Mouse (Mus musculus): ENCODE data around the gene Cmtm8.

Cmtm8 gene

GRCm38 (mm10) chr9:114785432-114786125 lies 58.4 kb downstream of the Cmtm8 start:
- peak; percentile 43 to 63 for DNase-seq

GRCm38 (mm10) chr9:114781526-114782212 lies 62.3 kb downstream of the Cmtm8 start, which contains the start of gene Cmtm7:
Cmtm7 (minus strand) TSS chr9:114781856.
- DNase-seq, result peak; percentile 88 to 92

- DNase-seq, result peak; percentile 67 to 76
Measured at GRCm38 (mm10) chr9:114780746-114781525, 63.0 kb downstream of the Cmtm8 start.

GRCm38 (mm10) chr9:114779984-114780745 lies 63.8 kb downstream of the Cmtm8 start:
- DNase-seq, result peak; percentile 25 to 39

GRCm38 (mm10) chr9:114778877-114779276 lies 65.1 kb downstream of the Cmtm8 start:
- DNase-seq, result no peak

- no peak for DNase-seq
Measured at GRCm38 (mm10) chr9:114778047-114778390, 65.9 kb downstream of the Cmtm8 start.

- DNase-seq, result no peak
Measured at GRCm38 (mm10) chr9:114777178-114778046, 66.5 kb downstream of the Cmtm8 start.

GRCm38 (mm10) chr9:114776361-114776760 lies 67.6 kb downstream of the Cmtm8 start:
- DNase-seq, result no peak

- DNase-seq, result peak in 1 of 2 experiments; percentile 40
Measured at GRCm38 (mm10) chr9:114775272-114775671, 68.7 kb downstream of the Cmtm8 start.

- DNase-seq, result no peak
Measured at GRCm38 (mm10) chr9:114774629-114775028, 69.3 kb downstream of the Cmtm8 start.

GRCm38 (mm10) chr9:114771565-114771964 lies 72.4 kb downstream of the Cmtm8 start:
- DNase-seq, result no peak

- DNase-seq, result no peak
Measured at GRCm38 (mm10) chr9:114770224-114770623, 73.7 kb downstream of the Cmtm8 start.

GRCm38 (mm10) chr9:114768066-114768465 lies 75.9 kb downstream of the Cmtm8 start:
- peak; percentile 37 to 51 for DNase-seq

GRCm38 (mm10) chr9:114767507-114767906 lies 76.4 kb downstream of the Cmtm8 start:
- DNase-seq, result peak in 1 of 2 experiments; percentile 36

- DNase-seq, result peak; percentile 67 to 78
Measured at GRCm38 (mm10) chr9:114767030-114767429, 76.9 kb downstream of the Cmtm8 start.

- DNase-seq, result peak; percentile 77 to 82
Measured at GRCm38 (mm10) chr9:114763341-114763740, 80.6 kb downstream of the Cmtm8 start.

- no peak for DNase-seq
Measured at GRCm38 (mm10) chr9:114761848-114762247, 82.1 kb downstream of the Cmtm8 start.

GRCm38 (mm10) chr9:114760353-114760752 lies 83.6 kb downstream of the Cmtm8 start:
- DNase-seq, result no peak

- DNase-seq, result no peak
Measured at GRCm38 (mm10) chr9:114759886-114760285, 84.1 kb downstream of the Cmtm8 start.

- DNase-seq, result no peak
Measured at GRCm38 (mm10) chr9:114758801-114759200, 85.2 kb downstream of the Cmtm8 start.

GRCm38 (mm10) chr9:114758272-114758671 lies 85.7 kb downstream of the Cmtm8 start:
- no peak for DNase-seq

Measured in kidney, postnatal 4 days (tissue).